Mouse (Mus musculus) midbrain, embryonic 16.5 days (tissue): Measurements from ENCODE around the gene 8030411F24Rik. TPM values are rescaled to one million over a fixed set of nuclear protein-coding genes. Genes with fewer than 3 reads are reported as not detected.

Experiments
- ATAC-seq: fragments of 200-750 bp; cut with Nextera tagmentation; 2 replicates; pipeline ENCODE4 v1.8.0; 2017; ENCODE audit warnings: moderate TSS enrichment
- H3K27ac ChIP-seq: fragments of 300-500 bp; sonication (generic); 2 replicates; pipeline ENCODE4 v1.5.1; 2014; ENCODE audit warnings: mild to moderate bottlenecking, low read length, mixed read lengths
- H3K27me3 ChIP-seq: fragments of 300-500 bp; sonication (generic); 2 replicates; pipeline ENCODE4 v1.6.1; 2014; ENCODE audit warnings: low read depth, low read length, mixed read lengths; ENCODE audit not compliant: control insufficient read depth, insufficient read depth
- H3K36me3 ChIP-seq: fragments of 300-500 bp; sonication (generic); 2 replicates; pipeline ENCODE4 v1.6.1; 2014; ENCODE audit warnings: mild to moderate bottlenecking, low read length, moderate library complexity, mixed read lengths; ENCODE audit not compliant: control insufficient read depth, insufficient read depth
- H3K4me1 ChIP-seq: fragments of 300-500 bp; sonication (generic); 2 replicates; pipeline ENCODE4 v1.6.1; 2014; ENCODE audit warnings: mild to moderate bottlenecking, low read length, mixed read lengths; ENCODE audit not compliant: control insufficient read depth, insufficient read depth
- H3K4me2 ChIP-seq: fragments of 300-500 bp; sonication (generic); 2 replicates; pipeline ENCODE4 v1.6.1; 2014; ENCODE audit warnings: mild to moderate bottlenecking, low read length, mixed read lengths
- H3K4me3 ChIP-seq: fragments of 300-500 bp; sonication (generic); 2 replicates; pipeline ENCODE4 v1.5.1; 2014; ENCODE audit warnings: low read depth, mild to moderate bottlenecking, low read length, moderate library complexity, mixed read lengths
- H3K9ac ChIP-seq: fragments of 300-500 bp; sonication (generic); 2 replicates; pipeline ENCODE4 v1.6.1; 2014; ENCODE audit warnings: low read depth, low read length, mixed read lengths
- H3K9me3 ChIP-seq: fragments of 300-500 bp; sonication (generic); replicated peaks from 2 replicates; pipeline ENCODE4 v1.6.1; 2014; ENCODE audit warnings: mild to moderate bottlenecking, low read length, mixed read lengths; ENCODE audit not compliant: control insufficient read depth, poor library complexity, severe bottlenecking
- WGBS: fragments of 180-500 bp; shearing (Covaris S2); extraction: QIAGEN DNeasy Blood & Tissue Kit; methylation state at CpG from one replicate; pipeline ENCODE4 v1.1.7; 2014; 5-methylcytosine and 5-hydroxymethylcytosine counted together
- polyA plus RNA-seq: library from polyadenylated mRNA; unstranded; fragments of >200 nt; fragmentation: Nextera tagmentation; extraction: Ambion mirVana; gene quantifications from 2 replicates; pipeline ENCODE4 v1.2.1, GENCODE M21; 2015

8030411F24Rik gene
- not detected in 2 replicates for polyA plus RNA-seq

GRCm38 (mm10) chr2:148781709-148782108, at the start of gene 8030411F24Rik:
Gene 8030411F24Rik, plus strand, starts transcription at chr2:148782009.
- no peak for ATAC-seq
- H3K4me3 ChIP-seq, result no peak within 1 kb of the TSS
- no peaks in the 10 kb centered on the region for H3K4me1 ChIP-seq
- no peaks in the 10 kb centered on the region for H3K27me3 ChIP-seq
- 0% methylated on average over 1 of the region's 1 CpGs for WGBS
- no peak within 1 kb of the TSS for H3K4me2 ChIP-seq
- H3K36me3 ChIP-seq, result no peaks in the 10 kb centered on the region
- no peaks in the 10 kb centered on the region for H3K9me3 ChIP-seq
- H3K27ac ChIP-seq, result no peak within 1 kb of the TSS
- no peak within 1 kb of the TSS for H3K9ac ChIP-seq

- H3K9ac ChIP-seq, result peak within 1 kb of the TSS; percentile 96
- WGBS, result 4% methylated on average over 18 of the region's 18 CpGs
- ATAC-seq, result peak; percentile 100
- H3K4me1 ChIP-seq, result peaks cover 16% of the 10 kb centered on the region
- H3K27ac ChIP-seq, result peak within 1 kb of the TSS; percentile 73
- H3K9me3 ChIP-seq, result no peaks in the 10 kb centered on the region
- peak within 1 kb of the TSS; percentile 81 for H3K4me2 ChIP-seq
- no peaks in the 10 kb centered on the region for H3K27me3 ChIP-seq
- H3K36me3 ChIP-seq, result no peaks in the 10 kb centered on the region
- H3K4me3 ChIP-seq, result peak within 1 kb of the TSS; percentile 85
Measured at GRCm38 (mm10) chr2:148732327-148733000, 49.3 kb upstream of the 8030411F24Rik start, which contains the start of gene Napb. Gene Napb, minus strand, starts transcription at chr2:148732467.

- Histone ChIP-seq H3K9ac (no peak overlapping the region), H3K4me3 (no peak overlapping the region), H3K27ac (no peak overlapping the region), H3K36me3 (no peaks in the 10 kb centered on the region), H3K27me3 (no peaks in the 10 kb centered on the region), H3K4me2 (no peak overlapping the region), H3K9me3 (no peaks in the 10 kb centered on the region), H3K4me1 (no peaks in the 10 kb centered on the region)
- 82% methylated on average over 3 of the region's 3 CpGs for WGBS
- no peak for ATAC-seq
Measured at GRCm38 (mm10) chr2:148743001-148743400, 38.8 kb upstream of the 8030411F24Rik start.

- no peaks in the 10 kb centered on the region for H3K27me3 ChIP-seq
- no peak overlapping the region for H3K4me2 ChIP-seq
- no peak overlapping the region for H3K9ac ChIP-seq
- no peak overlapping the region for H3K4me3 ChIP-seq
- no peak overlapping the region for H3K27ac ChIP-seq
- 84% methylated on average over 3 of the region's 3 CpGs for WGBS
- H3K9me3 ChIP-seq, result no peaks in the 10 kb centered on the region
- no peaks in the 10 kb centered on the region for H3K4me1 ChIP-seq
- no peak for ATAC-seq
- no peaks in the 10 kb centered on the region for H3K36me3 ChIP-seq
Measured at GRCm38 (mm10) chr2:148743846-148744407, 37.9 kb upstream of the 8030411F24Rik start.

GRCm38 (mm10) chr2:148750058-148750457, 31.8 kb upstream of the 8030411F24Rik start, which contains the start of gene Cstl1:
Gene Cstl1, plus strand, starts transcription at chr2:148750358.
- no peak within 1 kb of the TSS for H3K27ac ChIP-seq
- H3K4me3 ChIP-seq, result no peak within 1 kb of the TSS
- H3K4me1 ChIP-seq, result no peaks in the 10 kb centered on the region
- ATAC-seq, result no peak
- H3K4me2 ChIP-seq, result no peak within 1 kb of the TSS
- H3K27me3 ChIP-seq, result no peaks in the 10 kb centered on the region
- 83% methylated on average over 1 of the region's 1 CpGs for WGBS
- no peaks in the 10 kb centered on the region for H3K36me3 ChIP-seq
- no peak within 1 kb of the TSS for H3K9ac ChIP-seq
- H3K9me3 ChIP-seq, result no peaks in the 10 kb centered on the region

- 16% methylated on average over 15 of the region's 15 CpGs for WGBS
- H3K4me1 ChIP-seq, result no peaks in the 10 kb centered on the region
- no peaks in the 10 kb centered on the region for H3K9me3 ChIP-seq
- peak overlapping the region; percentile 60; the same call in 1 of the 2 replicates for H3K9ac ChIP-seq
- H3K36me3 ChIP-seq, result no peaks in the 10 kb centered on the region
- peak overlapping the region; percentile 77 for H3K4me2 ChIP-seq
- H3K27me3 ChIP-seq, result no peaks in the 10 kb centered on the region
- H3K27ac ChIP-seq, result no peak overlapping the region
- ATAC-seq, result peak; percentile 92
- H3K4me3 ChIP-seq, result peak overlapping the region; percentile 41
Measured at GRCm38 (mm10) chr2:148751893-148752813, 29.7 kb upstream of the 8030411F24Rik start.

- no peak overlapping the region for H3K9ac ChIP-seq
- H3K27ac ChIP-seq, result no peak overlapping the region
- no peak overlapping the region for H3K4me2 ChIP-seq
- no peaks in the 10 kb centered on the region for H3K27me3 ChIP-seq
- ATAC-seq, result no peak
- no peaks in the 10 kb centered on the region for H3K36me3 ChIP-seq
- H3K9me3 ChIP-seq, result no peaks in the 10 kb centered on the region
- no peak overlapping the region for H3K4me3 ChIP-seq
- WGBS, result 68% methylated on average over 1 of the region's 1 CpGs
- no peaks in the 10 kb centered on the region for H3K4me1 ChIP-seq
Measured at GRCm38 (mm10) chr2:148754310-148754846, 27.4 kb upstream of the 8030411F24Rik start.

- Histone ChIP-seq H3K4me1 (no peaks in the 10 kb centered on the region), H3K4me3 (no peak overlapping the region), H3K36me3 (no peaks in the 10 kb centered on the region), H3K27ac (no peak overlapping the region), H3K9me3 (no peaks in the 10 kb centered on the region), H3K9ac (no peak overlapping the region), H3K4me2 (no peak overlapping the region), H3K27me3 (no peaks in the 10 kb centered on the region)
- WGBS, result 94% methylated on average over 1 of the region's 1 CpGs
- ATAC-seq, result no peak
Measured at GRCm38 (mm10) chr2:148763648-148764388, 18.0 kb upstream of the 8030411F24Rik start.
